Mouse (Mus musculus) forebrain, embryonic 11.5 days (tissue): ENCODE data around the gene Scube1. TPM values are rescaled to one million over a fixed set of nuclear protein-coding genes. Genes with fewer than 3 reads are reported as not detected.

Experiments
- ATAC-seq: fragments of 200-750 bp; cut with Nextera tagmentation; replicated peaks from 2 replicates; pipeline ENCODE4 v1.8.0; 2017; ENCODE audit warnings: moderate TSS enrichment; ENCODE audit not compliant: low FRiP score
- DNase-seq: peaks from one replicate; pipeline ENCODE4 v3.0.0-alpha.2; 2017; ENCODE audit warnings: low spot score
- H3K27ac ChIP-seq: fragments of 300-500 bp; sonication (generic); 2 replicates; pipeline ENCODE4 v1.5.1; 2014; ENCODE audit warnings: low read depth, low read length
- H3K27me3 ChIP-seq: fragments of 300-500 bp; sonication (generic); 2 replicates; pipeline ENCODE4 v1.6.1; 2014; ENCODE audit warnings: mild to moderate bottlenecking, low read length, mixed read lengths; ENCODE audit not compliant: control insufficient read depth, insufficient read depth
- H3K36me3 ChIP-seq: fragments of 300-500 bp; sonication (generic); 2 replicates; pipeline ENCODE4 v1.6.1; 2014; ENCODE audit warnings: mild to moderate bottlenecking, low read length, moderate library complexity, mixed read lengths; ENCODE audit not compliant: control insufficient read depth, insufficient read depth
- H3K4me1 ChIP-seq: fragments of 300-500 bp; sonication (generic); replicated peaks from 2 replicates; pipeline ENCODE4 v1.6.1; 2014; ENCODE audit warnings: low read length, mixed read lengths; ENCODE audit not compliant: control insufficient read depth, insufficient read depth
- H3K4me2 ChIP-seq: fragments of 300-500 bp; sonication (generic); 2 replicates; pipeline ENCODE4 v1.6.1; 2014; ENCODE audit warnings: low read depth, mild to moderate bottlenecking, low read length, moderate library complexity, mixed read lengths; ENCODE audit not compliant: severe bottlenecking
- H3K4me3 ChIP-seq: fragments of 300-500 bp; sonication (generic); 2 replicates; pipeline ENCODE4 v1.5.1; 2014; ENCODE audit warnings: low read depth, low read length
- H3K9ac ChIP-seq: fragments of 300-500 bp; sonication (generic); 2 replicates; pipeline ENCODE4 v1.6.1; 2014; ENCODE audit warnings: low read length
- H3K9me3 ChIP-seq: fragments of 300-500 bp; sonication (generic); 2 replicates; pipeline ENCODE4 v1.6.1; 2016; ENCODE audit warnings: low read length, mixed read lengths; ENCODE audit not compliant: control insufficient read depth
- WGBS: fragments of 180-500 bp; shearing (Covaris S2); extraction: QIAGEN DNeasy Blood & Tissue Kit; methylation state at CpG from one replicate; pipeline ENCODE4 v1.1.7; 2014; 5-methylcytosine and 5-hydroxymethylcytosine counted together
- polyA plus RNA-seq: library from polyadenylated mRNA; unstranded; fragments of >200 nt; fragmentation: Nextera tagmentation; extraction: Ambion mirVana; gene quantifications from 2 replicates; pipeline ENCODE4 v1.2.1, GENCODE M21; 2014

Gene Scube1
- polyA plus RNA-seq, 1 experiment from 2014 or later, result 38.0 TPM

- 0 out of 2 replicates have a peak, but pooled peaks cover 1% of the 10 kb centered on the region for H3K4me1 ChIP-seq
- no peak for ATAC-seq
- H3K9me3 ChIP-seq, result peaks cover 3% of the 10 kb centered on the region; the same call in 1 of the 2 replicates
- no peak overlapping the region for H3K4me3 ChIP-seq
- no peaks in the 10 kb centered on the region for H3K36me3 ChIP-seq
- no peak overlapping the region for H3K4me2 ChIP-seq
- DNase-seq, result peak; percentile 79
- H3K27ac ChIP-seq, result no peak overlapping the region
- no peak overlapping the region for H3K9ac ChIP-seq
- 0 out of 2 replicates have a peak, but pooled peaks cover 2% of the 10 kb centered on the region for H3K27me3 ChIP-seq
- WGBS, result 24% methylated on average over 9 of the region's 9 CpGs
Measured at GRCm38 (mm10) chr15:83756742-83757141, 31.9 kb upstream of the Scube1 start.

GRCm38 (mm10) chr15:83749436-83749835, 24.6 kb upstream of the Scube1 start:
- no peaks in the 10 kb centered on the region for H3K4me1 ChIP-seq
- H3K9ac ChIP-seq, result no peak overlapping the region
- no peak overlapping the region for H3K27ac ChIP-seq
- no peaks in the 10 kb centered on the region for H3K27me3 ChIP-seq
- H3K4me3 ChIP-seq, result no peak overlapping the region
- no peak for ATAC-seq
- no peaks in the 10 kb centered on the region for H3K36me3 ChIP-seq
- no peak overlapping the region for H3K4me2 ChIP-seq
- no peak for DNase-seq
- 74% methylated on average over 9 of the region's 9 CpGs for WGBS
- H3K9me3 ChIP-seq, result peaks cover 1% of the 10 kb centered on the region; the same call in 1 of the 2 replicates

GRCm38 (mm10) chr15:83748986-83749385, 24.2 kb upstream of the Scube1 start:
- Histone ChIP-seq H3K4me2 (no peak overlapping the region), H3K4me1 (no peaks in the 10 kb centered on the region), H3K27ac (no peak overlapping the region), H3K27me3 (no peaks in the 10 kb centered on the region), H3K4me3 (no peak overlapping the region), H3K9ac (no peak overlapping the region), H3K36me3 (no peaks in the 10 kb centered on the region), H3K9me3 (no peaks in the 10 kb centered on the region)
- DNase-seq (no peak), ATAC-seq (no peak)
- 80% methylated on average over 6 of the region's 6 CpGs for WGBS

GRCm38 (mm10) chr15:83746311-83746710, 21.5 kb upstream of the Scube1 start:
- H3K27ac ChIP-seq, result no peak overlapping the region

GRCm38 (mm10) chr15:83742018-83742417, 17.2 kb upstream of the Scube1 start:
- DNase-seq (no peak), ATAC-seq (no peak)
- no peaks in the 10 kb centered on the region for H3K36me3 ChIP-seq
- no peak overlapping the region for H3K4me2 ChIP-seq
- no peak overlapping the region for H3K27ac ChIP-seq
- 85% methylated on average over 1 of the region's 1 CpGs for WGBS
- H3K9me3 ChIP-seq, result no peaks in the 10 kb centered on the region
- H3K9ac ChIP-seq, result no peak overlapping the region
- H3K27me3 ChIP-seq, result no peaks in the 10 kb centered on the region
- peaks cover 9% of the 10 kb centered on the region; the same call in 1 of the 2 replicates for H3K4me1 ChIP-seq
- no peak overlapping the region for H3K4me3 ChIP-seq

More at GRCm38 (mm10) chr15:83746311-83746710, 21.5 kb upstream of the Scube1 start:
- Histone ChIP-seq H3K4me2 (no peak overlapping the region), H3K36me3 (no peaks in the 10 kb centered on the region), H3K27me3 (no peaks in the 10 kb centered on the region), H3K4me3 (no peak overlapping the region), H3K9ac (no peak overlapping the region), H3K4me1 (peaks cover 3% of the 10 kb centered on the region; the same call in 1 of the 2 replicates), H3K9me3 (no peaks in the 10 kb centered on the region)
- no peak for ATAC-seq
- DNase-seq, result no peak
- 83% methylated on average over 16 of the region's 16 CpGs for WGBS

DNA sequence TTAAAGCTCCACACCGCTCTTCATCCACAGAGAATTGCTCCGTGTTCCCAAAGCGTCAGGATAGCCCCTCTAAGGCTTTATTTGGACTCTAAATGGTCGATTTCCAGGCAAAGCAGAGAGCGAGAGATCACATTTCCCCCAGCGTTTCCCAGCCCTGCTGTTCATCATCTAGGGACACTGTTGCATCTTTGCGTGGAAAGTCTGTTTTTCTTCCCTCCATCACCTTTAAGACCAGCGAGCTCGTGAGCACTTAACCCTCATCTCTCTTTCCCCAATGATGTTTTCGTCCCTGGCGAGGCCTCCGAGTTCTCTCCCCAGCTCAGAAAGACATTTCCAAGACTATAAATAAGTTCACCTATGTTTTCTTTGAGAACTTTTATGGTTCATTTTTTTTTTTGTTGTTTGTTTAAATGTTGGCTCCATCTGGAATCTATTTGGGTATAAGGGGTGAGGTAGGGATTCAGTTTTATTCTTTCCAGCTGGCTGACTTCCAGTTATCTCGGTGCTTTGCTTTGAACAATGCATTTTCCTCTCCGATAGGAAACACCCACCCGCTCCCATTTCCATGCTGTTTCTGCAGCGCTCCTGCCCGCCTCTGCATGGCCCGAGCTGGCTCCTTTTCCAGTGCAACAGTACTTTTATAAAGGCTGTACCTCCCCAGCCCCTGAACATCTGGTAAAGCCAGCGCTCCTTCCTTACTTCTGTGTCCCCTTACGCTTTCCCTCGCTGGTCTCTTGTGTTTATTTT, 16.0 kb upstream of the Scube1 start:
- Histone ChIP-seq H3K27ac (no peak overlapping the region), H3K4me2 (no peak overlapping the region), H3K4me3 (no peak overlapping the region), H3K9ac (peak overlapping the region; percentile 20; the same call in 1 of the 2 replicates), H3K27me3 (no peaks in the 10 kb centered on the region; the same call in 1 of the 2 replicates), H3K36me3 (no peaks in the 10 kb centered on the region), H3K9me3 (no peaks in the 10 kb centered on the region), H3K4me1 (peaks cover 9% of the 10 kb centered on the region; the same call in 1 of the 2 replicates)
- no peak for DNase-seq
- no peak for ATAC-seq
- 22% methylated on average over 21 of the region's 21 CpGs for WGBS

DNA sequence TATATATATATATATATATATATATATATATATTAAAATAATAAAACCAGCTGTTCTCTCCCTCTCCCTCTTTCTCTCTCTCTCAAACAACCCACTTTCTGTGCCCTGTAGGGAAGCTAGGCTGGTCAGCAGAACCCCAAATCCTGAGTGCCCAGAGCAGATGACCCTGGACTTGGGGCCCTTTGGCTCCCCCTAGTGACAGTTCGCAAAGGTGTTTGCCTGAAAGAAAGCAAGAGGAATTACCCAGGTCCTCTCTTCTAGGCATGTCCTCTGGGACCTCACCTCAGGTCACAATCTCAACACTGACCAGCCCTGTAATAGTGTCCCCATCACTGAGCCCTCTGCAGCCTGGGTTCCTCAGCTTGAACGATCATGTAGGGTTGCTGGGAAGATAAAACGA, 2.8 kb upstream of the Scube1 start:
- WGBS, result 11% methylated on average over 3 of the region's 3 CpGs
- Histone ChIP-seq H3K4me2 (no peak overlapping the region), H3K9ac (no peak overlapping the region), H3K27me3 (no peaks in the 10 kb centered on the region; the same call in 1 of the 2 replicates), H3K4me3 (no peak overlapping the region), H3K4me1 (peaks cover 13% of the 10 kb centered on the region), H3K9me3 (no peaks in the 10 kb centered on the region), H3K27ac (no peak overlapping the region), H3K36me3 (no peaks in the 10 kb centered on the region)
- ATAC-seq (no peak), DNase-seq (peak; percentile 85)

DNA sequence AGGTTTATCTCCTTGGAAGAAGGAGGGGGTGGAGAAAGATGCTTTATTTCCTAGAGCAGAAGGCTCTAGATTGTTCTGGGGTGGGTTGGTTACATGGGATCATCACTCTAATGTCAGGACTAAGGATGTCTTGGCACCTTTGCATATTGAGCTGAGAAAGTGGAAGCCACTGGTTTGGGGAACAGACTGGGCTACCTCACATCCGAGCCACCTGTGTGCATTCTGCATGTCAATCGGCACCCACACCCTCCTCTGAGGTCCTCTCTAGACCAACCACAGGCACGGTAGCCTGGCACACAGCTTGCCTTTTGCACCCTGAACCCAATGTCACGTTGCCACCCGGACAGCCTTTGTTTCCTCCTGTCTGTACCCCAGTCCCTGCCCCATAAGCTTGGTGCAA, 1.9 kb upstream of the Scube1 start:
- WGBS, result 77% methylated on average over 5 of the region's 5 CpGs
- Histone ChIP-seq H3K9me3 (no peaks in the 10 kb centered on the region), H3K4me3 (no peak overlapping the region), H3K27ac (no peak overlapping the region), H3K4me2 (no peak overlapping the region), H3K4me1 (peaks cover 13% of the 10 kb centered on the region), H3K36me3 (no peaks in the 10 kb centered on the region), H3K9ac (no peak overlapping the region), H3K27me3 (no peaks in the 10 kb centered on the region; the same call in 1 of the 2 replicates)
- DNase-seq (no peak), ATAC-seq (no peak)
